14 mouse cellular contexts compared by ENCODE assay signal in the genomic region with DNA sequence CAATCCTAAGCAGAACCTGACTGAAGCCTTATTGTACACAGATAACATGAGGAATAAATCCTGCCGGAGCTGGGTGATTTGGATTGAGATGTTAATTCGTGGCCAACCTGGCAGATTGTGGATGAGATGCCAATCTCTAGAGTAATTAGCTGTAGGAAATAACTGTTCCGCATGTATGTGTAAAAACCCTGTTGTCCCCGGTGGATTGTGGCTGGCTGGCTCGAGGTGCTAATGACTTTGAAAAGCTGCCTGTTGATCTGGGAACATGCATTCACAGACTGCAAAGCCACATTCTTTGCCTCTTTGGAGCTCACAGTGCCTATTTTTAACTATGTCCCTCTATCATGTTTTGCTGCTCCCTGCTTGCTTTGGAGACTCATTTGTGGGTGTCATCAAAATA.
A peak's percentile ranks its signal among the peaks of the same experiment; 100 is the strongest.
DNase-seq lines count a peak whose midpoint lies in the region; ATAC-seq and TF ChIP-seq lines count a peak whose summit lies in the region.
"Had no signal": no experiment of that assay in that cellular context is flagged by ENCODE, and none has a peak within 500 bp of the region (broad histone marks: within the 10 kb centered on the region; RNA-seq: fewer than 3 reads in every experiment).

No protein-coding gene starts in this region.

- intact Hi-C loops in gastrocnemius, adult 2 months (cut with DNase I) = no loop called here
- intact Hi-C loops in left cerebral cortex, postnatal 4 days (cut with DNase I) = no loop called here
- intact Hi-C loops in left cerebral cortex, postnatal 25 days (cut with DNase I) = no loop called here

- no peak for ATAC-seq in intestine, postnatal 0 days
- ATAC-seq: activated CD4-positive, CD25-positive, alpha-beta regulatory T cell, adult 4 months had no signal

- no peak for TF ChIP-seq CTCF in gastrocnemius, adult 2 months (IDR thresholded peaks at IDR 0.05)
- TF ChIP-seq CTCF in intestine, postnatal 0 days (IDR thresholded peaks at IDR 0.05; ENCODE audit: low read depth) = no peak

- H3K9me3 ChIP-seq in intestine, postnatal 0 days (ENCODE audit: control insufficient read depth) = no peaks in the 10 kb centered on the region

- H3K9ac ChIP-seq in intestine, postnatal 0 days (ENCODE audit: low read depth, low read length) = no peak overlapping the region

- H3K4me1 ChIP-seq in intestine, postnatal 0 days (replicated peaks; ENCODE audit: control insufficient read depth, insufficient read depth, low read length) = no peaks in the 10 kb centered on the region

- no peaks in the 10 kb centered on the region for H3K36me3 ChIP-seq in intestine, postnatal 0 days (ENCODE audit: control insufficient read depth, insufficient read depth)

- no peak overlapping the region for H3K4me3 ChIP-seq in gastrocnemius, adult 2 months
- H3K4me3 ChIP-seq in intestine, postnatal 0 days (ENCODE audit: low read depth, low read length) = no peak overlapping the region

- no peak overlapping the region for H3K4me2 ChIP-seq in intestine, postnatal 0 days (replicated peaks; ENCODE audit: low read depth)

- no peak for DNase-seq in gastrocnemius, adult 2 months
- no peak for DNase-seq in gastrocnemius, postnatal 25 days
- peak; percentile 11 for DNase-seq in left cerebral cortex, postnatal 4 days
- no peak for DNase-seq in left cerebral cortex, postnatal 25 days (ENCODE audit: low spot score in 2 of 2)
- DNase-seq in layer of hippocampus, adult 18-20 months (ENCODE audit: low spot score in 2 of 2) = peak; percentile 61 to 84
- peak; percentile 32 for DNase-seq in lung, postnatal 25 days (ENCODE audit: low spot score)
- no peak for DNase-seq in adrenal gland, adult 8-10 months
- DNase-seq: gastrocnemius, postnatal 14 days; kidney, postnatal 4 days; liver; thymus, postnatal 36 days had no signal

- 0 out of 2 replicates have a peak overlapping the region, but pooled peaks have one; percentile 40 for H3K27ac ChIP-seq in gastrocnemius, adult 2 months
- no peak overlapping the region for H3K27ac ChIP-seq in intestine, postnatal 0 days (ENCODE audit: low read depth, low read length)
- H3K27ac ChIP-seq: macrophage had no signal

- WGBS in intestine, postnatal 0 days = 67% methylated on average over 5 of the region's 5 CpGs

- H3K27me3 ChIP-seq in intestine, postnatal 0 days (replicated peaks; ENCODE audit: control insufficient read depth, insufficient read depth, low read length) = no peaks in the 10 kb centered on the region

Comparison
In these comparisons a context has a peak if more than half of its experiments do, and no peak if none do; other contexts are left out.
1. DNase-seq: peak in left cerebral cortex, postnatal 4 days (single experiment), layer of hippocampus, adult 18-20 months (2 of 2) and lung, postnatal 25 days (single experiment); none in gastrocnemius, adult 2 months (single experiment), gastrocnemius, postnatal 25 days (single experiment), left cerebral cortex, postnatal 25 days (0 of 2) and adrenal gland, adult 8-10 months (single experiment).